Mouse (Mus musculus) layer of hippocampus, adult 18-20 months (tissue): ENCODE data around the gene Tagln. TPM values are rescaled to one million over a fixed set of nuclear protein-coding genes. Genes with fewer than 3 reads are reported as not detected.

ENCODE experiments used
- DNase-seq, 2 experiments: peaks; one replicate each; pipeline ENCODE4 v3.0.0; 2022; ENCODE audit warnings: low spot score in 2 of 2
- total RNA-seq, 2 experiments: library from RNA; stranded (reverse); gene quantifications; 2 replicates each; pipeline ENCODE4 v1.2.3; 2021

Tagln gene
- total RNA-seq, 2 experiments from 2014 or later, result 3.4 to 8.3 TPM

DNA sequence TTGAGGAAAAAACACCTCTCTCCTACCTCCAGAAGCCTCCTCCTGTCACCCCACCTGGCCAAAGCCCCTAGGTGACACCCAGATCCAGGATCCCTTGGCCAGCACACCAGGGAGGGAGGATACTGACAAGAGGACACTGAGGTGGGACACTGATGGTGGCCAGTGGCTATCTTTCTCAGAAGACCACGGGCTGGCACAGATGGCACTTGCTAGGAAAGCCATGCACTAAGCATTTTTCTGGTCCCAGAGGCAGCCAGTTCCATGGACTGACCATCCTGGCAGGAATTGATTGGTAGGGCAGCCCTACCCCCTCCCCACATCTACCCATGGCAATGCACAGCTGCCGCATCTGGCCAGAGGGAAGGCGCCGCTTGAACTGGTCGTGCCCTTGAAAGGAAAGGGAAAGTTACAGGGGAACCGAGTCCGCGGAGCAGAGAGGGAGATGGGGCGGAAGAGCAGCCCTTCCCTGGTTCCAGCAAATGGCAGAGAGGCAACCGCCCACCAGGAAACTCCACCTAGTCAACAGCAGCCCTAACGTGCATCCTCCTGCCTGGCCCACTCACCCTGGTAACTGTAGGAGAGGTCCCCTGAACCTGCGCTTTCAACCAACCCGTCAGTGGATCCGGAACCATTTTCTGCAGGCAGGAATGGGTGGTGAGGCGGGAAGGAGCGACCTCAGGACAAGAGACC is 10.5 kb upstream of the Tagln start:
- DNase-seq, result no peak

DNA sequence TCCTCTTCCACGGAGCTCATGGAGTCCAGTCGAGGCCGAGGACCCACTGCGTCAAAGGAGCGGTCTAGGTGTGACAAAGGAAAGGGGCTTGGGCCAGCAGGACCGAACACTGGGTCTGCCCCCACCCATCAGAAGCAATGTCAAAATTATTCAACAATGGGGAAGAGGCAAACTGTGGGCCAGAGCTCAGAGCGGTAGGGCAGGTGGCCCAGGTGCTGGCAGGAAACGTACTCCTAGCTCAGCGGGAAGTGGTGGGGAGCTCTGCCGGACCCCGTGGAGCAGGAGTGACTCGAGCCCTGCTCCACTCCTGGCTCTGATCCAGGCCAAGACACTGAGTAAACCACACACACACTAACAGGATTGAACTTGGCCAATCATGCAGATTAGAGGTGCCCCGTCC is 9.9 kb upstream of the Tagln start:
- no peak for DNase-seq

DNA sequence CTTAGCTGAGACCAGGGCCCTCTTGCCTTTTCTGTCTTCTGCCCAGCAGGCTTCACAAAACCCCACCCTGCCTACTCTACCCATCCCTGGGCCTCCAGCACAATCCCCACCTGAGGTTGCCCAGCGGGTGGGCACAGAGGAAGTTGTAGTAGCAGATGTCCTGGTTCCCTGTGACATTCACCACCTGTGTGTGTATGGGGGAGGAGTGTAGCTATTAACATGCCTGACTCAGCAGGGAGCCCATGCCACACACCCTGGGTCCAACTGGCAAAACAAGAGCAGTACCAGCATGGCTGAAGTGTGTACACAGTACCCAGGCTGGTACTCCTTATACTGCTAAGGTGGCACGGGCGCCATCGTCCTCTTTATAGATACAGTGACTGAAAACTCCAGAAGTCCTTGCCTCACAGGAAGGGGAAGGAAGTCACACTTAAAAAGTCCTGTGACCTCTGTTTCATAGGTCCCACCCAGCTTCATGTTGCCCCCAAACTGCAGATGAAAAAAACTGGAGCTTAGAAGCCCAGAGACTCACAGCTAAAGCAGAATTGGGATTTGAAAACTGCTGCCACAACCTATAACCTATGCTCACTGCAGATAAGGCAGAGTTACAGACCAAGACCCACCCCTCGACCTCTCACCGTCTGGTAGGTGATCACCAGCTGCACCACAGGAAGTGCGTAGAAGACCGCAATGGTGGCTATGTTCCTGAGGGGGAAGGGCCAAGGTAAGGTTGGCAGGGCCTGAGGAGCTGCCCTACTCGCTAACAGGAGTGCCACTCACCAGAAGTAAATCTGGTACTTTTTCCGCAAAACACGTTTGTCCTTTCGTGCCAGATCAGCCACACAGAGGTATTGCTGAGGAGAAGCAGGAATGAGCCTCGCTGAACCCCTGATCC is 8.9 kb upstream of the Tagln start:
- no peak for DNase-seq

DNA sequence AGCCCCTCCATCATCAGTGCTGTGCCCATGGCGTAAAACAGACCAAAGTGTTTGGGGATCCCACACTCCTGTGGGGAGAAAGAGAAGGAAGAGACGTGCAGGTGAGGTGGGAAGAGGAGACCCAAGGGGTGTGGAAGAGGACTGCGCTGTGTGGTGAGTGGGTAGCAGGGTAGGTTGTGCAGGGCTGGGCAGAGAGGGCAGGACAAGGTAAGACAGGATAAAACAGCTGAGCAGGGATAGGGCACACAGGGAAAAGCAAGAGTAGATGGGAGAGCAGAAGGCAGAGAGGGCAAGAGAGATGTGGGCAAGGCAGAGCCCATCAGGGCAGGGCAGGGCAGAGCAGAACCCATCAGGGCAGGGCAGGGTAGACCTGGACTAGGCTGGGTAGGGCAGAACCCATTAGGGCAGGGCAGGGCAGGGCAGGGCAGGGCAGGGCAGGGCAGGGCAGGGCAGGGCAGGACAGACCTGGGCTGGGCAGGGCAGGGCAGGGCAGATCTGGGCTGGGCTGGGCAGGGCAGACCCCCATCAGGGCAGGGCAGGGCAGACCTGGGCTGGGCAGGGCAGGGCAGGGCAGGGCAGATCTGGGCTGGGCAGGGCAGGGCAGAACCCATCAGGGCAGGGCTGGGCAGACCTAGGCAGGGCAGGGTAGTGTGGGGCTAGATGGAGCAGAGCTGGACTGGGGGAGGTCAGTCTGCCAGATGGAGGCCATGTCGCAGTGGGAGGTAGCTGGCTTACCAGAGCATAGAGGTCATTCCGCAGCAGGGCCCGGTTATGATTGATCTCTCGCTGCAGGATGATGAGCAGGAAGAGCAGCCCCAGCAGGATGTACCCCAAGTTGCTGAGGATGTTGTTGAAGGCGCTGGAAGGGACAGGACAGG is 8.0 kb upstream of the Tagln start:
- no peak for DNase-seq

DNA sequence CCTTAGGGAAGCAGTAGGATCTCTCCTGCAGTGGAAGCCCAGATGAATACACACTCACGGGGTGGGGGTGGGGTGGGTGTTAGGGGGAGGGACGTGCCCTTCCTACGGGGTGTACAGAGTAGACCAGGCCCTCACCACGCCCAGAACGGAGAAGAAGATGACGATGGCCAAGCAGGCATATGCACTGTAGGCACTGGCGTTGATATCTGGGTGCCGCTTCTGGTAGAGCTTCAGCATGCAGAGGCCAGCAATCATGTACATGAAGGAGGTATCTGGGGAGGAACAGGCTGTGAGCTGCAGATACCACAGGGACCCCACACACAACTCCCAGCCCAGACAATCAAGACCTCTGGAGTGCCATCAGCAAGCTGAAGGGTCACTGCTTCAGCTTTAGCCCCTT is 7.1 kb upstream of the Tagln start:
- no peak for DNase-seq

DNA sequence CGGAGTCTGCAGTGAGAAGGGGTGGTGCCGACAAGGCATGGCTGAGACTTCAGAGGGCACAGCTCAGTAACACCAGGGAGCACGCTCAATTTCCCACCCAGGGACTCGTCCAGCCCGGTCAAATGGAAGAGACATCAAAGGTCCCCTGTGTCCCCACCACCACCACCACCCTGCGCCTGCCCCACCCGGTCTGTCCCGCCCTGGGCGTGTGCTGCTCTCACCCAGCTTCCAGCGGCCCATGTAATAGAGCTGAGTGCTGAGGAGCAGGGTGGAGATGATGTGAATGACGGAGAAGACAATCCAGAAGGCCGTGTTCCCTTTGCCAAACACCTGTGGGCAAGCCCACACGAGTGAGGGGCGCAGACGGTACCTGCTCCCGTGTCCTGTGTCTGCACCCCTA is 6.6 kb upstream of the Tagln start:
- DNase-seq, result no peak

DNA sequence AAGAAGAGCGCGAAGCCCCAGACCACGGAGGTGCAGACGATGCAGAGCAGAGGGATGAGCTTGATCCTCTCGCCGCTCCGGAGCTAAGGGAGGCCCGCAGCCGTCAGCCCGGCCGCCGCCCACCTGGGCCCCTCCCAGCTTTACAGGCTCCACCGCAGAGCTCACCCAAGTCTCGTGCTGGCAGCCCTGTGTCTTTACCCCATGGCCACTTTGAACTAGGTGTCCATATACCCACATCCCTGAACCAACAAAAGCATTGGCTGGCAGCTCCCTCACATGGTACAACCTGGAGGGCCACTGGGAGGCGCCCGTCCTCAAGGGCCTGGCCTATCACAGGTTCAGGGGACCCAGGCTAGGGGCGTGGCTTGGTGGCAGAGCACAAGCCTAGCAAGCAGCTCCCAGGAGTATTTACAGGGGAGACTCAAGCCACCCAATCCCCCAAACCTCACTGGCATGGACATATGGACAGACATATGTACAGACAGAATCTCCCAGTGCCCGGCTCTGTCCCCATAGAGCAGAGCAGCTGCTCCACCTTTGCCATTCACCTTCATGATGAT is 5.6 kb upstream of the Tagln start:
- no peak for DNase-seq

DNA sequence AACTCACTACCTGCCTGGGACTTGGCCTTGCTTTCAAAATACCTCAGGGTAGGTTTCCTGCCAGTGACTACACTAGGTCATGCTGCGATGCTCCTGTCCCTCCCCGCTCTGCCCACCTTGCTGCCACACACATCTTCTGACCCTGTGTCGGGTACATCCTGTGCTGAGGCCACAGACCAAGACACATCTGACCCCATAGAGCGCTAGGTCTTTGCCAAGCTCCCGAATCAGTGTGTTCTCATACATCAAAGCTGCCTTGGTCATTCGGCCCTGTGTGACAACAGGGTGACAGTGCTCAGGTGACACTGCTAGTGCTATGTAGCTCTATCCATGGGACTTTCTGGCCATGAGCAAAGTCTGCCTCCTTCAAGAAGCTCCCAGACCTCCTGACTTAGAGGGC is 3.9 kb upstream of the Tagln start:
- DNase-seq, result no peak

DNA sequence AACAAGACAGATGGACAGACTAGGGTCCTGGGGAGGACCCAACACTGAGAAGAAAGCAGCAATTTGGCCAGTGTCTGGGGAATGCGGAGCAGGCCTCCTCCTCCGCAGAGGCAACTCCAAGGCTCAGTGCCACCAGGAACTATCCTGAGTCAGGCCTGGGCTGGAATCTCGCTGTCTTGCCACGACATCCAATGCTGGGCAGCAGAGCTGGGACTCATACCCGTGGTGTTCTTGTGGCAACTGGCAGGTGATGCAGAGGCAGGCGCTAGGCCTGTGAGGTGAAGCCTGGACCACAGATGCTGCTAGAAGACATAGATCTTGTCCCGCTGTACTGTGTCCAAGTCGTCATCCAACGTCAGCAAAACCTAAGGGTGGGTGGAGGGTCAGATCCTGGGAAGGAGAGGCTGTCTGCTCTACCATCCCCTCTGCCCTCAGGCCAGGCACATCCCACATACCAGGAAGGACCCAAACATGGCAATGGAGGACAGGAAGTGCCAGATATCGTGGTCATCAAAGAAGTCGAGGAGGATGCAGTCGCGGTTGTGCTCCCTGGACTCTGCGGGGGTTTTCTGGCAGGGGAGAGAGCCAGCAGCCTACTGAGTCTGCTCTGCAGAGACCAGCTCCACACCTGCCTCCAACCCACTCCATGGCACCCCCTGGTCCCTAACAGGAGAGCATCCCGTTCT is 3.2 kb upstream of the Tagln start:
- no peak for DNase-seq

DNA sequence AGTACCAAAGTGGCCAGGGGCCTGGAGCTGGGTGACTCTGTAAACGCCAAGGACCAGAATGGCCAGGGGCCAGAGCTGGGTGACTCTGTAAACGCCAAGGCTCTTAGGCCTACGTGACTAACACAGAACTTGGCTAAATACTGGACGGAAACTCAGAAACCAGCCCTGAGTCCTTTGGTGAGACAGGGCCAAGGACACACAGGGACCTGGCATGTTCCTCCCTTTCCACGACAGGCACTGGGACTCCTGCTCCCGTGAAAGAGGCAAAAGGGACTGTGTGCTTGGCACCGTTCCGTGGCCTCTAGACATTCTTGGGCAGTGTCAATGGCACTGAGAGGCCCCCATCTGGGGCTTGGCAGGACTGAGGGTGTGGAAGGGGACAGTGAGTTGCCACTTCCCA is 2.2 kb upstream of the Tagln start:
- no peak for DNase-seq

DNA sequence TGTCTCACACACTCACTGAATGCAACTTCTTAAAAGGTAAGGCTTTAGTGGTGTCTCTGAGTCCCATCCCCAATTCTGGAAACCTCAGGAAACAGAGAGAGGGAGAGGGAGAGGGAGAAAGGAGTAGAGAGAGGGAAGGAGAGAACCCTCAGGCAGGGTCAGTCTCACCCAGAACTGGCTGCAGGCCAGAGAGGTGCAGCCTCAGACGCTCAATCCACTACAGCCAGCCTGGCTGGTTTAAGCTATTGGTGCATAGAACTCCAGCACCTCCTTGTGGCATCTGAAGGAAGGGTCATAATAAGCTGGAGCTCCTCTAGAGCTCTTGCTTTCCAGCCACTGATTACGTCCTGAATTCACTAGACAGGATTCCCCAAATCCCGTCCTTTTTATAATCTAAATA is 1.0 kb upstream of the Tagln start:
- DNase-seq, result peak in 1 of 2 experiments; percentile 62

DNA sequence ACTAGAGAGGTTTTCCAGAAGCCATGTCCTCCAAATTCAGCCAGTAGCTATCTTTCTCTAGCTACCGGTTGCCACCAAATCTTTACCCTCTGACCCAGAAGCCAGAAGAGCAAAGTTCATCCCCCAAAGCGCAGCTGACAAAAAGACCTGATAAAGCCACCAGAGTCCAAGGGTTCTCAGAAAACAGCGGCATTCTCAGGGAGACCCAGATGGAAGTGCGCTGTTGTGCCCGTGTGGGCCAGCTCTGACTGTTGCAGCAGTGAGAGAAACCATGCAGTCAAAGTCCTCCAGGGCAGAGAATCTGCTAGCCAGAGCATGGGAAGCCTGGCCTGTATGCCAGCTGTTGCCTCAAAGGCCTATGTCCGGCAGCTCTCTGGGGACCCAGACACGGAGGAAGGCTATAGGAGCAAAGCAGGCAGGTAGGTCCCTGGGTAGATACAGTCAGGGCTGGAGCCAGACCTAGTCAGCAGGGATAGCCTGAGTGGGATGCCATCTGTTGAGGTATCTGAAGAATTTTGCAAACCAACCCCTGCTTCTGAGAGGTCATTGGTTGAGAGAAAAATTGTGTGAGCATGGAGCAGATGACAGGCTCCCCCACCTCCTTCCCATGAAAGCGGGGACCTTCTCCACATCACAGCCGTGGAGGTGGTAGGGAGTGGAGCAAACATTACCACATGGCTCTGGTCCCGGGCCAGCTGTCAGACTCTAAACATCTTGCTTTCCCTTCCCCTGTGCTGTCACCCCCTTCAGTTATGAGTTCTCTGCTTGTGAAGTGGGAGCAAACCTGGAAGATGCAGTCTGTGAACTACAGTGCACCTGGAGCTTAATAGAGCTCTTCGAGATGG is 3.1 kb downstream of the Tagln start:
- DNase-seq, result peak; percentile 54 to 63

DNA sequence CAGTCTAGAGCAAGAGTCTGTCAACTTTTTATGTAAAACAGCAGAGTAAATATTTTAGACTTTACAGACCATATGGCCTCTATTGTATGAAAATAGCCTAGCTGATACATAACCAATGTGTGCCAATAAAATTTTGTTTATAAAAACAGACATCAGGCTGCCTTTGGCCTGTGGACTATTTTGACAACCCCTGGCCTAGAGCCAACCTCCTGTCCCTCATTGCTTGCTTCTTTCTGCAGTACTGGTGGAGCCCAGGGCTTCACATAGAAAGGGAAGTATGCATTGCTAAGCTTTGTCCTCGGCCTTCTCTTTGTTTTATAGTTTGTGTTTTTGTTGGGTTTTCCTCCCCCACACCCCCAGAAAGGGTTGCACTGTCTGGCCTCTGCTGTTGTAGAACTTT is 3.9 kb downstream of the Tagln start:
- no peak for DNase-seq

DNA sequence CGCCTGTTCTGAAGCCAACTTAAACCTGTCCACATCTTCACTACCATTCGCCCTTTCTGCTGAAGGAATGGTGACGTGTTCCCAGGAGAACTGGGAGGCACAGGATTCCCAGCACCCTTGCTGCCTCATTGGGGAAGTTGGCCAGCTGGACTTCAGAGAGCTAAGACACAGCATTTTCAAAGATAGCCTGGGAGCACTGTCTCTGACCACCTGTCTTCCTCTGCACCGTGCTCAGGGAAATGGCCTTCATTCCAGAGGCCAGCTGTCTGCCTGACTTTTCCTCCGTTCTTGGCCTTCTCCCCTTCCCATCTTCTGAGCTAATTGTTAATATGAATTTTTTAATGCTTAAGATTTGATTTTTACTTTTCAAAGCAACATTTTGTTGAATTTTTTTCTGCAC is 6.6 kb downstream of the Tagln start:
- no peak for DNase-seq

DNA sequence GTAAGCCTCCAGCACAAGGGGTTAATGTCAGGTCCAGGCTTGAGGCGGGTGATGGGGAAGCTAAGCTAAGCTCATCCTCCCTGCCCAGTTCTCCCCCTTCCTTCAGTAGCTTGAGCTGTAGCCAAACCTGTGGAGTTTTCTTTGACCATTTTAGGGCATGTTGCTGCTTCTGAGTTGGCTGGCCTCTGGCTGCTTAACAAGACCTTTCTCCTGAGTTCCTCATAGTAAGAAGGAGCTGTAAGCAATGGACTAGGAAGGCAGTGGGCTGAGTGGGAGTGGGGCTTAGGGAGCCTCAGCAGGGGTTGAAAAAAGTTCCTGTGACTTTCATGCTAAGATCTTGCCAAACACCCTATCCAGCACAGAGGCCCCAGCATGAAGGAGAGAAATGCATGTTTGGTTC is 16.0 kb downstream of the Tagln start:
- DNase-seq, result no peak

DNA sequence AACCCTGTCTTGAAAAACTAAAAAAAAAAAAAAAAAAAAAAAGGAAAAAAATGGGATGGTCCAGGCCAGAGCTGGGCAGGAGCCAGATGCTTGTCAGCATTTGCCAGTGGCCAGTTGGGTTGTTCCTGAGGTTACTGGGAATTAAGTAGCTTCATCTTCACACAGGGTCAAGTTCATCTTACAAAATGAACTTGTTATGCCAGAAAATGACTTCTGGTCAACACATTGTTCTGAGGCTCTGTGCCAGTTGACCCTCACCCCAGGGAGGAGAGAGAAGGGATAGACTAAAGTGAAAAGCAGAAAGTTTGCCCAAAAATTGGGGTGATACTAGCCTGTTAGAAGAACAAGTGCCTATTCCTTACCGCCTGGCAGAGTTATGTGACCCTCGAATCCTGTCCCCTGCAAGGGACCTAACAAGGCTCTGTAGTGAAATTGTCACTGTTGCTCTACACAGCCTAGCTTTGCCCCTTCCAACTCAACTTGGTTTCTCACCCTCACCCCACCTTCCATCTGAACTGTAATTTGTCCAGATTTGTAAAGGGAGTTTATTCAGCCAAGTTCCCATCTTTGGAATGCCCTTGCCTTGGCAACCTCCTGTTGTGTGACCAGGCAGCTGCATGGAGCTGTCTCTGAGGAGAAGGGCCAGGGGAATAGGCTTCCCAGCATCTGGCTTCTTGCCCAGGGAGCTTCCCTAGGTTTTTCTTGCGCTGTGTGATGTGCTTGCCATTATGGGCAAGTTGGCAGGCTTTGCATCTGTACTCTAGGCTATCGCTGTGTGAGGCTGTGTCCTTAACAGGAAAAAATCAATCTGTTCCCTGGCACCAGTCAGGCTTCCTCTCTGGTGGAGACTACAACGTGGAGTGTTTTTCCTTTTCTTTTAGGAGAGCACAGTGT is 18.6 kb downstream of the Tagln start:
- peak in 1 of 2 experiments; percentile 56 for DNase-seq

DNA sequence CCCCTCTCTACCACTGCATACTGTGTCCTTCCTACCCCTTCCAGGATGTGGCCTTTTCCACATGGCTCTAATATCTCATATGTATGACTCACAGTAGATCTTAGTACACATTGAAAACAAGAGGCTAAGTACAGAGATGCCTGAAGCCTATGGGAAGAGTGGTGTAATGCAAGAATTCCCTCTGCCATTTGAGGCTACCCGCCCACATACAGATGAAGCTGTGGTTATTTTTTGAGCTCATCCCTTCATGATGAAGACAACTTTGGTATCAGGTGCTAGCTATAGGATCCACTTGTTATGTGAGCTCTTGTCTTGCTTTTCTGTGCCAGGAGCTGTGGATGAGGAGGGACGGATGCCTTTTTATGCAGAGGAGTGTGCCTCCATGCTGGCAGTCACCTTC is 20.2 kb downstream of the Tagln start:
- no peak for DNase-seq

DNA sequence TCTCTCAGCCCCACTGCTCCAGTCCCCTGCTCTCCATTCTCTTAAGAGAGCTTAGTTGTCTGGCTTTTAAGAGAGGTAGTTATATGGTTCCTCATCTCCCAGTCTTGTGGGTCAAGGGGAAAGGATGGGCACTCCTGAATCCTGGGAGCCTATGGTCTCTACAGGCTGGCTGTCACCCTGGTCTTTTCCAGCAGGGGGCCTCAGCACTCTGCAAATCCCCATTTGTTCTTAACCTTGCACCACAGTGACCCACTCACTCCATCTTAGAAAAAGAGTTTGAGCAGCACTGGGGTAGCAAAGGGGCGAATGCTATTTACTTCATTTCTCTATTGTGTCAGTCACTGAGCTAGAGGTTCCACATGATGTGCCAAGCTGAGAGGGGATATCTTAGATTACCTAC is 24.2 kb downstream of the Tagln start:
- DNase-seq, result peak in 1 of 2 experiments; percentile 43

DNA sequence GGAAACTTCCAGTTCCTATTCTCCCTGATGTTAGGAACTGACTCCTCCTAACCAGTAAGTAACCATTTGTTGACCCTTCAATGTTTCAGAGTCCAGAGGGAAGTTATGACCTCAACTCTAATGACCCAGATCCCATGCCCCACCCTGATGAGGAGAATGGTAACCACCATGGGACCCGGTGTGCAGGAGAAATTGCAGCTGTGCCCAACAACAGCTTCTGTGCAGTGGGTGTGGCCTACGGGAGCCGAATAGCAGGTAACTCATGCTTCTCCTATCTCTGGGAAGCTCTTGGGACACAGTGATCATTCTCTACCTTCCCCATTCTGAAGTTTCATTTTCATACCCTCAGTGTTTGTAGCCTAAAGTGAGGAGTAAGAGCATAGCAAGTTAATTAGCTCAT is 24.9 kb downstream of the Tagln start:
- DNase-seq, result no peak
